Mouse (Mus musculus) C2C12 (cell line): ENCODE measurements at regions not wholly inside any gene's neighbourhood (a gene's known extent, or its start where the extent isn't known, plus 50 kb on each side); places are given as distances from the start of the nearest gene placed in this dataset.

Experiments used
- H3K27me3 ChIP-seq: one replicate; pipeline ENCODE4 v1.6.1; 2011; ENCODE audit not compliant: control insufficient read depth, insufficient read depth, insufficient read length
- H3K36me3 ChIP-seq: one replicate; pipeline ENCODE4 v1.6.1; 2011; ENCODE audit not compliant: control insufficient read depth, insufficient read depth
- H3K4me3 ChIP-seq: one replicate; pipeline ENCODE4 v1.5.1; 2011; ENCODE audit warnings: mild to moderate bottlenecking, control low read depth; ENCODE audit not compliant: poor library complexity, insufficient read depth, severe bottlenecking
- H3K79me2 ChIP-seq: one replicate; pipeline ENCODE4 v1.6.1; 2011; ENCODE audit not compliant: control insufficient read depth, insufficient read depth
- H3K79me3 ChIP-seq: one replicate; pipeline ENCODE4 v1.6.1; 2011; ENCODE audit warnings: low read depth, control low read depth
- H3ac ChIP-seq: one replicate; pipeline ENCODE3; 2011; ENCODE audit warnings: low read depth; ENCODE audit not compliant: control insufficient read depth, insufficient read length
- CEBPB ChIP-seq: IDR thresholded peaks from one replicate; pipeline ENCODE4 v1.6.1; 2011; ENCODE audit warnings: low read depth, mild to moderate bottlenecking, control low read depth, moderate library complexity
- CTCF ChIP-seq: IDR thresholded peaks from one replicate; pipeline ENCODE4 v1.5.1; 2011; ENCODE audit not compliant: control insufficient read depth, insufficient read depth, insufficient read length
- FOSL1 ChIP-seq: IDR thresholded peaks from one replicate; pipeline ENCODE4 v1.8.0; 2011; ENCODE audit warnings: mild to moderate bottlenecking, low read length; ENCODE audit not compliant: poor library complexity, insufficient read depth, severe bottlenecking
- MAX ChIP-seq: IDR thresholded peaks from one replicate; pipeline ENCODE4 v1.6.1; 2011; ENCODE audit warnings: mild to moderate bottlenecking, control low read depth
- MYOD1 ChIP-seq: IDR thresholded peaks from one replicate; pipeline ENCODE4 v1.6.1; 2011; ENCODE audit warnings: low read depth; ENCODE audit not compliant: control insufficient read depth, insufficient read length
- MYOG ChIP-seq: IDR thresholded peaks from one replicate; pipeline ENCODE4 v1.6.1; 2011; ENCODE audit not compliant: control insufficient read depth, insufficient read length; ENCODE audit errors: extremely low read depth
- USF1 ChIP-seq: IDR thresholded peaks from one replicate; pipeline ENCODE4 v1.6.1; 2011; ENCODE audit warnings: low read depth, mild to moderate bottlenecking, control low read depth, moderate library complexity

- H3K4me3 ChIP-seq, result no peak overlapping the region
Observed at GRCm38 (mm10) chr5:133078390-133078789, 535.2 kb upstream of the Auts2 start.

GRCm38 (mm10) chr5:133073317-133073716 is 530.2 kb upstream of the Auts2 start:
- Histone ChIP-seq H3K79me3 (no peaks in the 10 kb centered on the region), H3K79me2 (no peaks in the 10 kb centered on the region)
- no peak for TF ChIP-seq CTCF

More at GRCm38 (mm10) chr5:133078390-133078789, 535.2 kb upstream of the Auts2 start:
- Histone ChIP-seq H3K79me2 (no peaks in the 10 kb centered on the region), H3K36me3 (no peaks in the 10 kb centered on the region), H3K79me3 (no peaks in the 10 kb centered on the region), H3K27me3 (no peaks in the 10 kb centered on the region), H3ac (no peak overlapping the region)
- TF ChIP-seq MAX, result no peak
- no peak for TF ChIP-seq FOSL1
- TF ChIP-seq USF1, result no peak
- no peak for TF ChIP-seq MYOD1
- TF ChIP-seq MYOG, result no peak
- no peak for TF ChIP-seq CTCF
- TF ChIP-seq CEBPB, result no peak

GRCm38 (mm10) chr5:133070141-133070540 is 527.0 kb upstream of the Auts2 start:
- Histone ChIP-seq H3K36me3 (no peaks in the 10 kb centered on the region), H3K79me3 (no peaks in the 10 kb centered on the region), H3ac (no peak overlapping the region), H3K79me2 (no peaks in the 10 kb centered on the region), H3K4me3 (no peak overlapping the region), H3K27me3 (no peaks in the 10 kb centered on the region)
- TF ChIP-seq USF1 (no peak), MYOD1 (no peak), CEBPB (no peak), MYOG (no peak)

More at GRCm38 (mm10) chr5:133073317-133073716, 530.2 kb upstream of the Auts2 start:
- Histone ChIP-seq H3K4me3 (no peak overlapping the region), H3K36me3 (no peaks in the 10 kb centered on the region), H3ac (no peak overlapping the region), H3K27me3 (no peaks in the 10 kb centered on the region)

GRCm38 (mm10) chr5:133062481-133062880 is 519.3 kb upstream of the Auts2 start:
- Histone ChIP-seq H3K4me3 (no peak overlapping the region), H3K36me3 (no peaks in the 10 kb centered on the region), H3K79me2 (no peaks in the 10 kb centered on the region), H3ac (no peak overlapping the region), H3K27me3 (no peaks in the 10 kb centered on the region), H3K79me3 (no peaks in the 10 kb centered on the region)
- no peak for TF ChIP-seq USF1
- no peak for TF ChIP-seq FOSL1
- TF ChIP-seq CEBPB, result no peak
- no peak for TF ChIP-seq MYOD1
- no peak for TF ChIP-seq MAX
- no peak for TF ChIP-seq MYOG
- no peak for TF ChIP-seq CTCF

- no peak for TF ChIP-seq CTCF
- TF ChIP-seq FOSL1, result no peak
- no peak for TF ChIP-seq MYOG
- TF ChIP-seq USF1, result no peak
- TF ChIP-seq CEBPB, result no peak
- no peak for TF ChIP-seq MYOD1
- TF ChIP-seq MAX, result no peak
- Histone ChIP-seq H3K79me2 (no peaks in the 10 kb centered on the region), H3K4me3 (no peak overlapping the region), H3K27me3 (no peaks in the 10 kb centered on the region), H3K79me3 (no peaks in the 10 kb centered on the region), H3ac (no peak overlapping the region), H3K36me3 (no peaks in the 10 kb centered on the region)
Observed at GRCm38 (mm10) chr5:133047456-133047855, 504.3 kb upstream of the Auts2 start.

- H3K36me3 ChIP-seq, result no peaks in the 10 kb centered on the region
- H3K4me3 ChIP-seq, result no peak overlapping the region
- H3ac ChIP-seq, result no peak overlapping the region
- no peaks in the 10 kb centered on the region for H3K79me2 ChIP-seq
- no peak for TF ChIP-seq MYOD1
- TF ChIP-seq CEBPB, result no peak
- TF ChIP-seq USF1, result no peak
- H3K27me3 ChIP-seq, result no peaks in the 10 kb centered on the region
- H3K79me3 ChIP-seq, result no peaks in the 10 kb centered on the region
Observed at GRCm38 (mm10) chr5:133045637-133046036, 502.5 kb upstream of the Auts2 start.
